Mouse (Mus musculus) midbrain, embryonic 14.5 days (tissue): ENCODE data around the gene Cacna1f. TPM values are rescaled to one million over a fixed set of nuclear protein-coding genes. Genes with fewer than 3 reads are reported as not detected.

Experiments
- ATAC-seq: fragments of 200-750 bp; cut with Nextera tagmentation; 2 replicates; pipeline ENCODE4 v1.8.0; 2017; ENCODE audit warnings: moderate number of reproducible peaks, moderate library complexity; ENCODE audit not compliant: low FRiP score, low TSS enrichment
- DNase-seq: peaks from one replicate; pipeline ENCODE4 v3.0.0-alpha.2; 2015
- H3K27ac ChIP-seq: fragments of 300-500 bp; sonication (generic); replicated peaks from 2 replicates; pipeline ENCODE4 v1.5.1; 2014; ENCODE audit warnings: mild to moderate bottlenecking, low read depth, low read length, moderate library complexity
- H3K27me3 ChIP-seq: fragments of 300-500 bp; sonication (generic); 2 replicates; pipeline ENCODE4 v1.6.1; 2014; ENCODE audit warnings: low read length, control low read depth, mixed read lengths; ENCODE audit not compliant: control insufficient read depth, insufficient read depth
- H3K36me3 ChIP-seq: fragments of 300-500 bp; sonication (generic); 2 replicates; pipeline ENCODE4 v1.6.1; 2014; ENCODE audit warnings: low read length, control low read depth; ENCODE audit not compliant: control insufficient read depth, insufficient read depth
- H3K4me1 ChIP-seq: fragments of 300-500 bp; sonication (generic); 2 replicates; pipeline ENCODE4 v1.6.1; 2014; ENCODE audit warnings: mild to moderate bottlenecking, antibody characterized with exemption, low read length, control low read depth; ENCODE audit not compliant: control insufficient read depth, insufficient read depth
- H3K4me2 ChIP-seq: fragments of 300-500 bp; sonication (generic); 2 replicates; pipeline ENCODE4 v1.6.1; 2014; ENCODE audit warnings: mild to moderate bottlenecking, low read length, moderate library complexity
- H3K4me3 ChIP-seq: fragments of 300-500 bp; sonication (generic); replicated peaks from 2 replicates; pipeline ENCODE4 v1.5.1; 2014; ENCODE audit warnings: low read depth, low read length
- H3K9ac ChIP-seq: fragments of 300-500 bp; sonication (generic); replicated peaks from 2 replicates; pipeline ENCODE4 v1.6.1; 2014; ENCODE audit warnings: mild to moderate bottlenecking, low read length, moderate library complexity
- H3K9me3 ChIP-seq: fragments of 300-500 bp; sonication (generic); 2 replicates; pipeline ENCODE4 v1.6.1; 2016; ENCODE audit warnings: low read length, control low read depth, mixed read lengths; ENCODE audit not compliant: control insufficient read depth
- WGBS: fragments of 180-500 bp; shearing (Covaris S2); extraction: QIAGEN DNeasy Blood & Tissue Kit; methylation state at CpG from one replicate; pipeline ENCODE4 v1.1.7; 2014; 5-methylcytosine and 5-hydroxymethylcytosine counted together
- polyA plus RNA-seq: library from polyadenylated mRNA; unstranded; fragments of >200 nt; fragmentation: Nextera tagmentation; extraction: Ambion mirVana; gene quantifications from 2 replicates; pipeline ENCODE4 v1.2.1, GENCODE M21; 2014

Cacna1f gene
- polyA plus RNA-seq, 1 experiment from 2014 or later = 0.04 TPM

DNA sequence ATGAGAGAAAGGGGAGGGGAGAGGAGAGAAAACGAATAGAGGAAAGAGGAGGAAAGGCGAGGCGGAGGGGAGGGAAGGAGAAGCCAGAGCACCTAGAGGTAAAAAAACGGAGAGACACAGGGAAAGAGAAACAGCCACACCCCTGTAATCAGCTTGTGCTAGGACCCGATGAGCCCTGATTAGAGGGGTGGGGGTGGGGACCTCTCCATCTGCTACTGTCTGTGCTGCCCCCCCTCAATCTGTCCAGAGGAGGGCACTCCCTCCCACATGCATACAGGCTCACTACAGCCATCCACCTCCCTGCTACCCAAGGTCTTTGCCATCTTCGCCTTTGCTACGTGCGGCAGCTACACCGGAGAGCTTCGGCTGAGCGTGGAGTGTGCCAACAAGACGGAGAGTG lies 33.9 kb downstream of the Cacna1f start:
- DNase-seq (no peak), ATAC-seq (no peak)
- Histone ChIP-seq H3K36me3 (peaks cover 8% of the 10 kb centered on the region; the same call in 1 of the 2 replicates), H3K4me2 (peak overlapping the region; percentile 62), H3K9me3 (no peaks in the 10 kb centered on the region), H3K9ac (no peak overlapping the region), H3K27me3 (no peaks in the 10 kb centered on the region), H3K27ac (no peak overlapping the region), H3K4me3 (peak overlapping the region; percentile 19; the same call in 1 of the 2 replicates), H3K4me1 (no peaks in the 10 kb centered on the region)
- 53% methylated on average over 12 of the region's 12 CpGs for WGBS

DNA sequence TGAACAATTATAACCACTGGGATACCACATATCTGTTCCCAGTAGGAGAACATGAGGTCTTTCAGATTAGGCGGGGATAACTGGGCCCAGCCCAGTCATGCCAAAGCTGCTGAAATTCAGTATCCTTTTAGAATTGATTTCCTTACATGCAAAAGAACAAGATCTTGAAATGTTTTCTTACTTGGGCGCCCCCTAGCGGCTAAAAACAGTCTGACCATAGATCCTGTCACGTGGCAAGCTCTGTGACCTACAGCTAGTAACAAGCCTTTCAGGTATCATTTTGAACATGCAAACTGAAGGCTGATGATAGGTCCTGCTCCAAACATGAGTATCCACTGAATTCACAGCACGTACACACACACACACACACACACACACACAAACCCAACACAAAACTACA lies 38.5 kb downstream of the Cacna1f start:
- Histone ChIP-seq H3K27ac (no peak overlapping the region), H3K4me2 (no peak overlapping the region), H3K36me3 (peaks cover 14% of the 10 kb centered on the region), H3K9me3 (no peaks in the 10 kb centered on the region), H3K9ac (no peak overlapping the region), H3K27me3 (no peaks in the 10 kb centered on the region), H3K4me1 (no peaks in the 10 kb centered on the region), H3K4me3 (no peak overlapping the region)
- no peak for ATAC-seq
- 13% methylated on average over 5 of the region's 5 CpGs for WGBS
- DNase-seq = peak; percentile 88

DNA sequence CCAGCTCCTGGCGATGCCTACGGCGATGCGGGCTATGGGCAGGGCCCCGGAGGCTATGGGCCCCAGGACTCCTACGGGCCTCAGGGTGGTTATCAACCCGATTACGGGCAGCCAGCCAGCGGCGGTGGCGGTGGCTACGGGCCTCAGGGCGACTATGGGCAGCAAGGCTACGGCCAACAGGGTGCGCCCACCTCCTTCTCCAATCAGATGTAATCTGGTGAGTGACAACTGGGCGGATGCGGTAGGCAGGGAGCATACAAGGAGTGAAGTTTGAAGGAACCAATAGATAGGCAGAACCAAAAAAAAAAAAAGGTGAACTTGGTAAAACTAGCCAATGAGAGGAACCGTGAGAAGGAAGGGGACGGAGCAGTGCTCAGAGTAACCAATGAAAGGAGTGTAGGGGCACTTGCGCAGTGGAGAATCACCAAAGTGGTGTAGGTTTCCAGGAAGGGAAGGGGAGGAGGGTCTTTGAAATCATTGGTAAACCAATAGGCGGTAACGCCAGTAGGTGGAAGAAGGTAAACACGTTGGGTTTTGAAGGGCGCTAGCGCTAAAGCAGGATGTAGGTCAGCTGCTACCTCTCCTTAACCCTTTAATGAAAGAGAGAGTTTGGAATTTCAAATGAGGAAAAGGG lies 41.9 kb downstream of the Cacna1f start:
- H3K27me3 ChIP-seq = no peaks in the 10 kb centered on the region
- H3K9ac ChIP-seq = no peak overlapping the region
- DNase-seq (peak; percentile 84), ATAC-seq (peak; percentile 94)
- no peaks in the 10 kb centered on the region for H3K4me1 ChIP-seq
- peak overlapping the region; percentile 75; the same call in 1 of the 2 replicates for H3K27ac ChIP-seq
- peaks cover 24% of the 10 kb centered on the region for H3K36me3 ChIP-seq
- H3K4me2 ChIP-seq = peak overlapping the region; percentile 50
- peak overlapping the region; percentile 31 for H3K4me3 ChIP-seq
- no peaks in the 10 kb centered on the region for H3K9me3 ChIP-seq
- 17% methylated on average over 25 of the region's 25 CpGs for whole genome bisulfite sequencing

DNA sequence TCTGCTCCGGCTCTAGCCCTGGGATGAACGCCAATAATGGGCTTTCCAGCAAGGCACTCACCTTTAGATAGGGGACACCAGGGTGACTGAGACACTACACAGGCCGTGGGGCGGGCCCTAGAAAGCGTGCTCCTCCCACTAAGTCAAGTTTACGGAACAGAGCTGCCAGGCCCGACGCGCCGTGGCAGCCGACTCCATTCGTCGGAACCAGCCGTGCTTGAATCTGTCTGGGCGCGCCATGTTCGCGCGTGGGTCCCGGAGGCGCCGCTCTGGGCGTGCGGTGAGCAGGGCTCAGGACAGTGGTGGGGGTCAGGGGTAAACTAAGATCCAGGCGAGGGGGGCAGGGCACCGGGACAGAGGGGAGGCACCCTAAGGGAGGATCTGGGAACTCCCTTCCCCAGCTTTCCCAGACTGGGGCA lies 50.3 kb downstream of the Cacna1f start, which contains the start of gene Prickle3:
Prickle3 (plus strand) TSS at position 40 of the 419 bp plus-strand sequence.
- peak within 1 kb of the TSS; percentile 40 for H3K4me2 ChIP-seq
- H3K9ac ChIP-seq = no peak within 1 kb of the TSS
- ATAC-seq (no peak), DNase-seq (no peak)
- 0 out of 2 replicates have a peak, but pooled peaks cover 4% of the 10 kb centered on the region for H3K4me1 ChIP-seq
- no peaks in the 10 kb centered on the region for H3K27me3 ChIP-seq
- WGBS = 15% methylated on average over 26 of the region's 26 CpGs
- H3K27ac ChIP-seq = no peak within 1 kb of the TSS
- H3K4me3 ChIP-seq = 0 out of 2 replicates have a peak within 1 kb of the TSS, but pooled peaks have one; percentile 7
- 0 out of 2 replicates have a peak, but pooled peaks cover under 1% of the 10 kb centered on the region for H3K36me3 ChIP-seq
- H3K9me3 ChIP-seq = no peaks in the 10 kb centered on the region

DNA sequence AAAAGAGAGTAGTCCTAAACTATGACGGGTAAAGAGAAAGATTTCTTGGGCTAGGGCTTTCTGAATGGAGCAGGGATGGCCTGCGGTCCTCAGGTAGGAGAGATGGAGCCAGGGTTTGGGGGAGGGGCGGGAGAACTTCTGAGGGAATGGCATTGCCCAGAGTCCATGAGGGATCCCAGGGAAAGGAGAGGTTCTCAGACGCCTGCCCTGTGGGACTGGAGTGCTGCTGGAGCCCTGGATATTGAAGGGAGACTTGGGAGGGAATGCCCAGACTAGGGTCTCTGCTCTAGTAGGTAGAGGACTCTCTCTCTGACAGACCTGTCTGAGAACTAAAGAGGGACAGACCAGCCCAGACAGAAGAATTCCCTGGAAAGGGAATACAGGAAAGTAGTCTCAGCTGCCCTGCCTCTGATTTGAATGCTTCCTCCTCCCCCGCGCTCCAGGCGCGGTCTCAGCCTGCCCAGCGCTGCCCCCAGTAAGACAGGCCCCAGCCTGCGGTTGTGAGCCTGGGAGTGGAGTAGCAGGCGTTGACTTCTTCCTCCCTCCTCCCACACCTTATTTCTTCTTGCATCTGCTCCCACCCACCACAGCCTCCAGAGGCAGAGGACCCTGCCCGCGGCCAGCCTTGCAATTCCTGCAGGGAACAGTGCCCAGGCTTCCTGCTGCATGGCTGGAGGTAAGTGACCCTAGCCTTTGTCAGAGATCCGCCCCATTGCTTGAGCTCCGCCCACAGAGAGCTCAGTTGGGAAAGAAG lies 51.3 kb downstream of the Cacna1f start:
- Histone ChIP-seq H3K4me3 (no peak overlapping the region), H3K27me3 (no peaks in the 10 kb centered on the region), H3K36me3 (no peaks in the 10 kb centered on the region), H3K4me2 (peak overlapping the region; percentile 8; the same call in 1 of the 2 replicates), H3K9ac (no peak overlapping the region), H3K9me3 (no peaks in the 10 kb centered on the region), H3K27ac (no peak overlapping the region), H3K4me1 (0 out of 2 replicates have a peak, but pooled peaks cover 4% of the 10 kb centered on the region)
- DNase-seq (no peak), ATAC-seq (no peak)
- 17% methylated on average over 15 of the region's 15 CpGs for WGBS

DNA sequence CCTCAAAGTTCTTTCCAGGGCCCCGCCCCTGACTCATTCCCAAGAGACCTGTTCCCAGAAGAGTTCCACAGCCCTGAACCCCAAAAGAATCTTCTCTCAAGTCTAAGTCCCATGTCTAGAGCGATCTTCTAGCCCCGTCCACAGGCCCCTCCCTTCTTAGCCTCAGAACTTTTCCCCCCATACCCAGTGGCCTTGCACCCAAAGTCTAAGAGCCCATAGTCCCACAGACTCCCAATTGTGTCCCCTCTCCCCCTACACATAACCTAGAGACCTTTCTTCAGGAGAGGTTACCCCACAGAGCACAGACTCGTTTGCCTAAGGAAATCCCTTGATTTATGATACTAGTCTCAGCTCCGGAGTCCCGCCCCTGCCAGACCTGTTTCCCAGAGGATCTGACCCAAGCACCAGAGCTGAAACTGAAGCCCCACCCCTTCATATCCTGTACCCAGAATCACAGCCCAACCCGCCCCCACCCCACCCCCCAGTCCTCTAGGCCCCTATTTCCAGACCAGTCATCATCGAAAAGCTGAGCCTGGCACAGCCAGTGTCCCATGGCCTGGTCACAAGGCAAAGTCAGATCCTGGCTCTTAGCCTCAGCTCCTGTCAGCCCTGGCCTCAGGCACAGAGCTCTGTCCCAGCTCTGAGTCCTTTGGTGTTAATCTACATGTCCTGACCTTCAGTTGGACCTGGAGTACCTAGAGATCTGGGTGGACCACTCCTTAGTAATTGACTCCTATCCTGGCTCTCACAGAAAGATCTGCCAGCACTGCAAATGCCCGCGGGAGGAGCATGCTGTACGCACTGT lies 52.1 kb downstream of the Cacna1f start:
- 0 out of 2 replicates have a peak, but pooled peaks cover 4% of the 10 kb centered on the region for H3K4me1 ChIP-seq
- 62% methylated on average over 11 of the region's 11 CpGs for WGBS
- no peak overlapping the region for H3K9ac ChIP-seq
- H3K4me2 ChIP-seq = no peak overlapping the region
- H3K9me3 ChIP-seq = no peaks in the 10 kb centered on the region
- no peak for ATAC-seq
- H3K27ac ChIP-seq = no peak overlapping the region
- no peaks in the 10 kb centered on the region for H3K36me3 ChIP-seq
- no peaks in the 10 kb centered on the region for H3K27me3 ChIP-seq
- DNase-seq = no peak
- H3K4me3 ChIP-seq = no peak overlapping the region

DNA sequence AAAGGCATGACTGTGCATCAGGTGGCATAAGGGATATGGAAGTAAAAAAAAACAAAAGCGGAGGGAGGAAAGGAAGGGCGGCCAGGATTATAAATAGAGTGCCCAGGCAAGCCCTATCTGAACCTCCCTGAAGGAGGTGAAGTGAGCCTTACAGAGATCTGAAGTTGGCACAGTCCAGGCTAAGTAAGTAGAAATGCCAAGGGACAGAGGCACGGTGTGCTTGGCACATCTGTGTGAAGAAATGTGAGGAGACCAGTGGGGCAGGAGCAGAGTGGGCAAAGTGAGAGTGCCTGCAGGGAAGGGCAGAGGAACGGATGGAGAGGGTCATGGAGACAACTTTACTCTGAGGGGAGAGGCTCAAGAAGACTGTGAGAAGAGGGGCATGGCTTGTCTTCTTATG lies 54.2 kb downstream of the Cacna1f start:
- Histone ChIP-seq H3K27ac (no peak overlapping the region), H3K4me2 (no peak overlapping the region), H3K9ac (no peak overlapping the region), H3K4me1 (0 out of 2 replicates have a peak, but pooled peaks cover 4% of the 10 kb centered on the region), H3K9me3 (no peaks in the 10 kb centered on the region), H3K4me3 (no peak overlapping the region), H3K27me3 (no peaks in the 10 kb centered on the region), H3K36me3 (no peaks in the 10 kb centered on the region)
- ATAC-seq (no peak), DNase-seq (no peak)
- 81% methylated on average over 4 of the region's 4 CpGs for WGBS

DNA sequence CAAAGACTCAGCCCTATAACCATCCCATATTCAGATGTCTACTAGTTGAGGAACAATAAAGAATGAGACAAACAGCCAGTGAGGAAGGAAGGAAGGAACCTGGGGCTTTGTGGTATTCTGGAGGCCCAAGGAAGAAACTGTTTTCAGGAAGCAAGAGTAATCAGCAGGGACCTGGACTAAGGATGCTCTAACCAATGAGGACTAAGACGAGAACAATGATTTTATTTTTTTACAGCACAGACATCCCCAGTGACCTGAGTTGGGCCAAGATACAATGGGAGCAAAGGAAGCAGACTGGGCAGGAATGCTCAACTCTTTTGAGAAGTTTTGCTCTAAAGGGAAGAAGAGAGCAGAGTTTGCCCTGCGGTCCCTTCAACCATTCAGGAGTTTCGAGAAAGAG lies 56.1 kb downstream of the Cacna1f start:
- no peaks in the 10 kb centered on the region for H3K9me3 ChIP-seq
- no peaks in the 10 kb centered on the region for H3K27me3 ChIP-seq
- no peak overlapping the region for H3K27ac ChIP-seq
- no peak overlapping the region for H3K4me3 ChIP-seq
- H3K36me3 ChIP-seq = no peaks in the 10 kb centered on the region
- DNase-seq = no peak
- 0 out of 2 replicates have a peak, but pooled peaks cover 4% of the 10 kb centered on the region for H3K4me1 ChIP-seq
- no peak overlapping the region for H3K9ac ChIP-seq
- H3K4me2 ChIP-seq = no peak overlapping the region
- WGBS = 82% methylated on average over 3 of the region's 3 CpGs
- no peak for ATAC-seq
